Comparison of ENCODE assay signal across 11 mouse cellular contexts in the genomic region with DNA sequence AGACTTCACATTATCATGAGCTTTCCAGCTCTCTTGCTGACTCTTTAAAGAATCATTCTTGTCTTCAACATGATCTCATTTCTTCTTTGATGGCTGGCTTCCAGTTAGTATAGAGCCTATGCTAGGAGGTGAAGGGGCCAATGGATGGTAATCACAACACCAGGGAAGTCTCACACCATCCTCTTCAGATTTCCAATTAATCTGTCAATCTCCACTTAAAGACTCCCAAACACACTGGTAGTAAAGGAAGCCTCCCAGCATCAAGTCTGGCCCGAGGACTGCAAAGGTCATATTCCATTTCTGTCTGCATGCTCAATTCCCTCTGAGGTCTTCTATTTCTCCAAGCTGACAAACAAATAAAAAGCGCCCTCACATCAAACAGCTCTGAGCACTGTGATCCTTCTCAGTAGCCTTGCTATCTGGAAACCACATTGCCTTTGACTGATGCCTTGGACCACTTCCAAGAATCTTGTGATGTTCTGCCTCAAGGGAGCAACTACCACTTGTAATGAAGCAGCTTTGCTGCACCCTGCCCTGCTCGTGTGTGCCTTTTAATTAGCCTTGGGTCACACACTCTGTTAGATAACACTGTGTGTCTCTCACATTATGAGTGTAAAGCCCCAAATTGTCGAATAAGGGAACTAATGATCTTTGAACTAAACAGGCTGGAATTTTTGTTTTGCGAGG.
DNase-seq lines count a peak whose midpoint lies in the region; ATAC-seq and TF ChIP-seq lines count a peak whose summit lies in the region.
"Had no signal": no experiment of that assay in that cellular context is flagged by ENCODE, and none has a peak within 500 bp of the region (broad histone marks: within the 10 kb centered on the region; RNA-seq: fewer than 3 reads in every experiment).

No protein-coding gene starts in this region.

- no peak overlapping the region for H3K4me3 ChIP-seq in kidney, embryonic 14.5 days (ENCODE audit: low read length)
- H3K4me3 ChIP-seq in hindbrain, embryonic 14.5 days (replicated peaks; ENCODE audit: low read length) = no peak overlapping the region
- H3K4me3 ChIP-seq in midbrain, postnatal 0 days (ENCODE audit: low read depth, low read length) = no peak overlapping the region

- peak; percentile 80 for ATAC-seq in kidney, embryonic 14.5 days (ENCODE audit: low FRiP score, low TSS enrichment)
- ATAC-seq in hindbrain, embryonic 14.5 days (ENCODE audit: low FRiP score) = peak; percentile 87
- peak; percentile 52 for ATAC-seq in midbrain, postnatal 0 days (ENCODE audit: low FRiP score)

- H3K4me1 ChIP-seq in kidney, embryonic 14.5 days (ENCODE audit: control insufficient read depth, insufficient read depth, low read length) = no peaks in the 10 kb centered on the region
- peaks cover 4% of the 10 kb centered on the region; the same call in 1 of the 2 replicates for H3K4me1 ChIP-seq in hindbrain, embryonic 14.5 days (replicated peaks; ENCODE audit: control insufficient read depth, insufficient read depth, low read length)
- H3K4me1 ChIP-seq in midbrain, postnatal 0 days (ENCODE audit: insufficient read depth, low read length) = no peaks in the 10 kb centered on the region

- no peak overlapping the region for H3K9ac ChIP-seq in kidney, embryonic 14.5 days (ENCODE audit: low read depth, low read length)
- H3K9ac ChIP-seq in hindbrain, embryonic 14.5 days = no peak overlapping the region
- H3K9ac ChIP-seq in midbrain, postnatal 0 days (replicated peaks; ENCODE audit: low read length, poor library complexity, severe bottlenecking) = no peak overlapping the region

- WGBS in kidney, embryonic 14.5 days = 46% methylated on average over 5 of the region's 5 CpGs
- WGBS in hindbrain, embryonic 14.5 days = 32% methylated on average over 5 of the region's 5 CpGs
- WGBS in midbrain, postnatal 0 days = 30% methylated on average over 5 of the region's 5 CpGs

- no peaks in the 10 kb centered on the region for H3K36me3 ChIP-seq in kidney, embryonic 14.5 days (ENCODE audit: control insufficient read depth, insufficient read depth, low read length)
- no peaks in the 10 kb centered on the region for H3K36me3 ChIP-seq in hindbrain, embryonic 14.5 days (replicated peaks; ENCODE audit: control insufficient read depth, insufficient read depth)
- no peaks in the 10 kb centered on the region for H3K36me3 ChIP-seq in midbrain, postnatal 0 days (ENCODE audit: insufficient read depth, low read length)

- no peak overlapping the region for H3K27ac ChIP-seq in kidney, embryonic 14.5 days (ENCODE audit: low read depth, low read length)
- no peak overlapping the region for H3K27ac ChIP-seq in hindbrain, embryonic 14.5 days
- H3K27ac ChIP-seq in midbrain, postnatal 0 days (ENCODE audit: low read depth, low read length) = no peak overlapping the region

- no peak for TF ChIP-seq CTCF in midbrain, postnatal 0 days (IDR thresholded peaks at IDR 0.05)

- no peak overlapping the region for H3K4me2 ChIP-seq in kidney, embryonic 14.5 days (replicated peaks; ENCODE audit: low read depth, low read length)
- H3K4me2 ChIP-seq in hindbrain, embryonic 14.5 days (replicated peaks) = no peak overlapping the region
- H3K4me2 ChIP-seq in midbrain, postnatal 0 days (ENCODE audit: low read depth, low read length, poor library complexity, severe bottlenecking) = no peak overlapping the region

- no peak for DNase-seq in kidney, adult 18-20 months
- DNase-seq in embryo, embryonic 10.5 days (ENCODE audit: low spot score) = peak; percentile 4
- DNase-seq in hindbrain, embryonic 14.5 days (ENCODE audit: low spot score) = peak; percentile 66
- DNase-seq in midbrain, postnatal 0 days (ENCODE audit: low spot score) = peak; percentile 61
- no peak for DNase-seq in yolk sac, embryonic 10.5 days (ENCODE audit: low spot score)
- no peak for DNase-seq in lung, postnatal 36 days
- DNase-seq: cerebellum, postnatal 25 days; heart, postnatal 14 days; left cerebral cortex, postnatal 4 days; right cerebral cortex, postnatal 4 days had no signal

- H3K27me3 ChIP-seq in kidney, embryonic 14.5 days (ENCODE audit: control insufficient read depth, insufficient read depth, low read length) = no peaks in the 10 kb centered on the region
- H3K27me3 ChIP-seq in hindbrain, embryonic 14.5 days (ENCODE audit: control insufficient read depth, insufficient read depth, low read length) = no peaks in the 10 kb centered on the region
- no peaks in the 10 kb centered on the region for H3K27me3 ChIP-seq in midbrain, postnatal 0 days (ENCODE audit: insufficient read depth, low read length)

- no peaks in the 10 kb centered on the region for H3K9me3 ChIP-seq in kidney, embryonic 14.5 days (ENCODE audit: control insufficient read depth, low read length)
- H3K9me3 ChIP-seq in hindbrain, embryonic 14.5 days (ENCODE audit: control insufficient read depth, low read length) = no peaks in the 10 kb centered on the region
- H3K9me3 ChIP-seq in midbrain, postnatal 0 days (ENCODE audit: low read length) = no peaks in the 10 kb centered on the region

Comparison
In these comparisons a context has a peak if more than half of its experiments do, and no peak if none do; other contexts are left out.
1. DNase-seq: peak in embryo, embryonic 10.5 days (single experiment), hindbrain, embryonic 14.5 days (single experiment) and midbrain, postnatal 0 days (single experiment); none in kidney, adult 18-20 months (single experiment), yolk sac, embryonic 10.5 days (single experiment) and lung, postnatal 36 days (single experiment).
2. Peak in every context shown above with its lines, with median percentiles within 50 percentile points of each other: ATAC-seq.